Mouse (Mus musculus): ENCODE measurements around the gene Tmem44. TPM values are rescaled to one million over a fixed set of nuclear protein-coding genes. Genes with fewer than 3 reads are reported as not detected.

The Tmem44 gene
- polyA plus RNA-seq (2017; shearing (Covaris generic)) = 0.63 TPM

DNA sequence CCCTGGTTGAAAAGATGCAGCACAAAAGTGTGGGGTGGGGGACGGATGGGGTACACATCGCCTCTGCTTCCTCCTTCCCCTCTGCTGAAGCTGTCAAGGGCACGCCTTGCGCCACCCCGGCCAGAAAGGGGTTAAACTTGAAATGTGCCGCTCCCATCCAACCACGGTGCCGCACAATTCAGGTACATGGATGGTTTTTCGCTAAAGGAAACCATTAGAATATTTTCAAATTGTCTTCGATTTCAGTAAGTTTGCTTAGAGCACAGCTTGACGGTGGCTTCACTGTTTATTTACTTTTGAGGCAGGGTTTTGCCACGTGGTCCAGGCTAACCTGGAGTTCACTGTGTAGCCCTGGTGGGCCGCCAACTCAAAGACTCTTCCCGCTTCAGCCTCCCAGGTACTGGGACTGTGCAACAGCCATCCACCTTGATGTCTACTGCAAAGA, at the start of gene Tmem44:
TSS of gene Tmem44 (minus strand) at position 95 of the 445 bp plus-strand sequence.

GRCm38 (mm10) chr16:30599491-30600268, 49.0 kb upstream of the Tmem44 start, which contains the start of gene Fam43a:
Fam43a (plus strand) TSS chr16:30599723.

DNA sequence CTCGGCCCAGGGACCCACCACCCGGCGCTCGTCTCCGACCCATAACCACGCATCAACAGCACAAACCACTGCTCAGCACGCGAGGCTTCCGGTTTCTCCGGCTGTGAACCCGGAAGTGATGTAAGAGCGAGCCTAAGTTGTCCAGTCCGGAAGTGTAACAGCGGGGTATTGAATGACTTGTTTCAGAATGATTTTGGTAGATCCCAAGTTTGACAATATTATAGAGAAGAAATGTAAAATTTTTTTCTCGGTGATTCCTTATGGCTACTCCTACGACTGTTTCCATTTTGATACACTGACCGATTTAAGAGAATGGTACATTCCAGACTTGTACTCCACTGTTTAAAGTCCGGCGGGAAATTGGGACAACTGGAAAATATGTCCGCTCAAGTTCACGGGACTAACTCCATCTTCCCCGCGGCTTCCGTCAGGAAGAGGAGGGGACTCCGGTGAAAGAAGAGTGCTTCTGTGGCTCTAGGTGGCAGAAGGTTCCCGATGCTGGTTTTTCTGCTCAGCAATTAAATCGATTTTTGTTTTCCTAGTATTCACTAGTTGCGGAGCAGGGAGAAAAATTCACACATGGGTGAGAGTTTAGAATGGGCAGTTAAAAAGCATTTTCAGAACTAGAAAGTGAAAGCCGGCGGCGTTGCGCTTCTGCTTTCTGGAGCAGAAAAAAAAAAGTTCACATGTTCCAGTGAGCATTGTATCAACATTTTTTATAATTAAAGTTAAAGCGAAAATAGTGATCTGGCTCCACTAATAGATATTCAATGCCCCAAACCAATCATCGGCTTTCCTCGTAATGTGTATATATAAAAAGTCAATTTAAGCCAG, 37.1 kb upstream of the Tmem44 start, which contains the start of gene Lsg1:
TSS of gene Lsg1 (minus strand) at position 99 of the 834 bp plus-strand sequence.

Other genes with a start within 250 kb of the Tmem44 start
- 0.18 TPM for gene Gp5, start 240.1 kb downstream of the Tmem44 start, polyA plus RNA-seq (2017; shearing (Covaris generic))
- gene Atp13a3, start 144.9 kb downstream of the Tmem44 start, polyA plus RNA-seq (2017; shearing (Covaris generic)) = 55.7 TPM
- gene Lsg1, start 36.8 kb upstream of the Tmem44 start, polyA plus RNA-seq (2017; shearing (Covaris generic)) = 79.0 TPM
- gene Fam43a, start 48.9 kb upstream of the Tmem44 start, polyA plus RNA-seq (2017; shearing (Covaris generic)) = 5.0 TPM

Measured in CD4-positive, CD25-positive, alpha-beta regulatory T cell (primary cell).